15 mouse cellular contexts compared by ENCODE assay signal in the genomic region with DNA sequence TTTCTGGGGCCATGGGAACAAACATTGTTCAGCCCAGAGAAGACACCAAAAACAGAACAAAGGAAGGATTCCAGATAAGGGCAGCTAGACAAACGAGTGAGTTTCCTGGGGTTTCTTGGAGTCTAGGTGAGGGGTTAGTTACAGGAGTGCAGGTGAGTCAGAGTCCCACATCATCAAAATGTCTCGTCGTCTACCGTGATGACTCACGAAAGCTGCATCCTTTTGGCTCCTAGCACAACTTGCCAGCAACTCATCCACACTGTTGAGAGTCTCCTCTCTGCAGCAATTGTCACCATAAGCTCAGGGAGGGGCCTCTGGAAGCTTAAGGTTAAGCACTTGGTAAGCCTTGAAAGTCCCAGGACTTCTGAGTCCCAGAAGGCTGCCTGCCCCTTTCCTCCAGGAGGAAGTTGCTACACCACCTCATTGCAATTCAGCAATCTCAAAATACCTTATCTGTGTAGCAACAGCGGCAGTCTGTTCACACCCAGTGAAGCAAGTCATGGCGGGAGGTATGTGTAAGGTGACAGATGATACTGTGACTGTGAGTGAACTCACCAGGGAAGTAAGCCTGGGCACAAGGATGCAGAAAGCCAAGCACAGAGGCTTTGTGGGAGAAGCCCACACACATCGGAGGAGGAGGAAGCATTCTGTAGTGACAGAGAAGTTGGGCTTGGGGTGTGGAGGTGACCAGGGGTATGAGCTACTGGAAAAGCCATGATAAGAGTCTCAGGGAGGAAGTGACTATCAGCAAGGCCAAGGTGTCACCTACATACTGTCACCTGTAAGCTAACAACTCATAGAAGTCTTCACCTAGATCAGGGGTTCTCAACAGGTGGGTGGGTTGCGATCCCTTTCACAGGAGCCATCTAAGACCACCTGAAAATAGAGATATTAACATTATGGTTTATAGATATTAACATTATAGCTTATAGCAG. TPM values are rescaled to one million over a fixed set of nuclear protein-coding genes. Genes with fewer than 3 reads are reported as not detected.
DNase-seq lines count a peak whose midpoint lies in the region; ATAC-seq lines count a peak whose summit lies in the region.
"Had no signal": no experiment of that assay in that cellular context is flagged by ENCODE, and none has a peak within 500 bp of the region (broad histone marks: within the 10 kb centered on the region; RNA-seq: fewer than 3 reads in every experiment).

No protein-coding gene starts in this region.

- ATAC-seq in forebrain, embryonic 13.5 days = no peak
- peak; percentile 96 for ATAC-seq in erythroblast, adult 5-6 weeks (replicated peaks; ENCODE audit: low FRiP score, poor library complexity, severe bottlenecking)
- peak; percentile 98 for ATAC-seq in liver, embryonic 16.5 days (ENCODE audit: low read depth)
- ATAC-seq: midbrain, embryonic 15.5 days had no signal

- peak; percentile 11 for DNase-seq in forebrain, embryonic 10.5 days (ENCODE audit: extremely low spot score, low spot score)
- peak; percentile 56 for DNase-seq in 3T3-L1 (ENCODE audit: low read depth, low spot score)
- no peak for DNase-seq in cerebellum, adult 9-11 months
- DNase-seq in adrenal gland, postnatal 25 days = no peak
- DNase-seq in embryonic facial prominence, embryonic 10.5 days (ENCODE audit: low spot score) = no peak
- DNase-seq: kidney, postnatal 10 days; layer of hippocampus, postnatal 36 days had no signal

- no peaks in the 10 kb centered on the region for H3K9me3 ChIP-seq in forebrain, embryonic 10.5 days
- H3K9me3 ChIP-seq in forebrain, embryonic 13.5 days (replicated peaks) = no peaks in the 10 kb centered on the region
- no peaks in the 10 kb centered on the region for H3K9me3 ChIP-seq in liver, embryonic 16.5 days (replicated peaks; ENCODE audit: control insufficient read depth, low read length)
- no peaks in the 10 kb centered on the region for H3K9me3 ChIP-seq in embryonic facial prominence, embryonic 10.5 days
- H3K9me3 ChIP-seq: hindbrain, embryonic 15.5 days; midbrain, embryonic 15.5 days; neural tube, embryonic 13.5 days had no signal

- H3K4me2 ChIP-seq in forebrain, embryonic 13.5 days = no peak overlapping the region
- H3K4me2 ChIP-seq in liver, embryonic 16.5 days (ENCODE audit: low read depth, low read length) = peak overlapping the region; percentile 58
- H3K4me2 ChIP-seq: heart, embryonic 11.5 days; hindbrain, embryonic 15.5 days; midbrain, embryonic 15.5 days; neural tube, embryonic 13.5 days had no signal

- H3K36me3 ChIP-seq in forebrain, embryonic 10.5 days (replicated peaks) = no peaks in the 10 kb centered on the region
- H3K36me3 ChIP-seq in forebrain, embryonic 13.5 days (ENCODE audit: poor library complexity, severe bottlenecking) = no peaks in the 10 kb centered on the region
- no peaks in the 10 kb centered on the region for H3K36me3 ChIP-seq in liver, embryonic 16.5 days (ENCODE audit: control insufficient read depth, insufficient read depth)
- H3K36me3 ChIP-seq in embryonic facial prominence, embryonic 10.5 days (replicated peaks) = no peaks in the 10 kb centered on the region
- H3K36me3 ChIP-seq: hindbrain, embryonic 15.5 days; midbrain, embryonic 15.5 days; neural tube, embryonic 13.5 days had no signal

- H3K27ac ChIP-seq in forebrain, embryonic 10.5 days = no peak overlapping the region
- no peak overlapping the region for H3K27ac ChIP-seq in forebrain, embryonic 13.5 days
- peak overlapping the region; percentile 94 for H3K27ac ChIP-seq in liver, embryonic 16.5 days (ENCODE audit: low read length)
- no peak overlapping the region for H3K27ac ChIP-seq in embryonic facial prominence, embryonic 10.5 days (replicated peaks)
- H3K27ac ChIP-seq: hindbrain, embryonic 15.5 days; midbrain, embryonic 15.5 days; neural tube, embryonic 13.5 days had no signal

- H3K9ac ChIP-seq in forebrain, embryonic 13.5 days = no peak overlapping the region
- H3K9ac ChIP-seq in liver, embryonic 16.5 days (ENCODE audit: low read depth, low read length) = peak overlapping the region; percentile 47
- H3K9ac ChIP-seq: hindbrain, embryonic 15.5 days; midbrain, embryonic 15.5 days; neural tube, embryonic 13.5 days had no signal

- 80% methylated on average over 9 of the region's 9 CpGs for WGBS in forebrain, embryonic 10.5 days
- WGBS in forebrain, embryonic 13.5 days = 85% methylated on average over 9 of the region's 9 CpGs
- 39% methylated on average over 9 of the region's 9 CpGs for WGBS in liver, embryonic 16.5 days (ENCODE audit: insufficient replicate concordance)
- 80% methylated on average over 9 of the region's 9 CpGs for WGBS in embryonic facial prominence, embryonic 10.5 days

- no peak overlapping the region for H3K4me3 ChIP-seq in forebrain, embryonic 10.5 days
- H3K4me3 ChIP-seq in forebrain, embryonic 13.5 days = no peak overlapping the region
- peak overlapping the region; percentile 33 for H3K4me3 ChIP-seq in liver, embryonic 16.5 days (ENCODE audit: low read depth, low read length)
- no peak overlapping the region for H3K4me3 ChIP-seq in embryonic facial prominence, embryonic 10.5 days
- H3K4me3 ChIP-seq: hindbrain, embryonic 15.5 days; midbrain, embryonic 15.5 days; neural tube, embryonic 13.5 days had no signal

- no peaks in the 10 kb centered on the region for H3K4me1 ChIP-seq in forebrain, embryonic 10.5 days
- H3K4me1 ChIP-seq in forebrain, embryonic 13.5 days = no peaks in the 10 kb centered on the region
- peaks cover 36% of the 10 kb centered on the region for H3K4me1 ChIP-seq in liver, embryonic 16.5 days (ENCODE audit: control insufficient read depth, low read depth, low read length)
- H3K4me1 ChIP-seq in embryonic facial prominence, embryonic 10.5 days = no peaks in the 10 kb centered on the region
- H3K4me1 ChIP-seq: hindbrain, embryonic 15.5 days; midbrain, embryonic 15.5 days; neural tube, embryonic 13.5 days had no signal

- no peaks in the 10 kb centered on the region for H3K27me3 ChIP-seq in forebrain, embryonic 10.5 days (ENCODE audit: poor library complexity, severe bottlenecking)
- no peaks in the 10 kb centered on the region for H3K27me3 ChIP-seq in forebrain, embryonic 13.5 days
- no peaks in the 10 kb centered on the region for H3K27me3 ChIP-seq in liver, embryonic 16.5 days (ENCODE audit: control insufficient read depth, insufficient read depth, low read depth, low read length)
- H3K27me3 ChIP-seq in embryonic facial prominence, embryonic 10.5 days (replicated peaks; ENCODE audit: low read depth, poor library complexity, severe bottlenecking) = no peaks in the 10 kb centered on the region
- H3K27me3 ChIP-seq: hindbrain, embryonic 15.5 days; midbrain, embryonic 15.5 days; neural tube, embryonic 13.5 days had no signal

RNA-seq across cellular contexts. Expression of a gene that starts 20.7 kb away (rescaled TPM):
- 0.97 TPM in 1 of 2 replicates, not detected in the other for polyA plus RNA-seq in forebrain, embryonic 10.5 days (2016; fragmentation: Nextera tagmentation; extraction: Ambion mirVana)
- 0.65 and 1.8 TPM in 2 replicates for polyA plus RNA-seq in forebrain, embryonic 13.5 days (2015; fragmentation: Nextera tagmentation; extraction: Ambion mirVana)
- not detected in 2 replicates for total RNA-seq in erythroblast, adult 5-6 weeks (2015; ENCODE audit: low replicate concordance)
- total RNA-seq in erythroblast, adult 5-6 weeks (2017; ENCODE audit: low replicate concordance) = not detected in 2 replicates
- polyA plus RNA-seq in liver, embryonic 16.5 days (2015; fragmentation: Nextera tagmentation; extraction: Ambion mirVana) = 0.25 TPM in 1 of 2 replicates, not detected in the other
- 4.5 and 5.7 TPM in 2 replicates for total RNA-seq in adrenal gland, postnatal 25 days (2021)
- 0.34 and 0.99 TPM in 2 replicates for polyA plus RNA-seq in embryonic facial prominence, embryonic 10.5 days (2016; fragmentation: Nextera tagmentation; extraction: Ambion mirVana)
- total RNA-seq: layer of hippocampus, postnatal 36 days; liver, adult 2 months had no signal
- polyA plus RNA-seq: heart, embryonic 11.5 days; liver, adult 2 months; neural tube, embryonic 13.5 days had no signal

RNA-seq across cellular contexts. Expression of a gene that starts 26.3 kb away (rescaled TPM):
- 24.3 and 26.4 TPM in 2 replicates for polyA plus RNA-seq in forebrain, embryonic 10.5 days (2016; fragmentation: Nextera tagmentation; extraction: Ambion mirVana)
- 44.5 and 47.4 TPM in 2 replicates for polyA plus RNA-seq in forebrain, embryonic 13.5 days (2015; fragmentation: Nextera tagmentation; extraction: Ambion mirVana)
- 4.2 and 7.3 TPM in 2 replicates for total RNA-seq in erythroblast, adult 5-6 weeks (2015; ENCODE audit: low replicate concordance)
- total RNA-seq in erythroblast, adult 5-6 weeks (2017; ENCODE audit: low replicate concordance) = 7.4 and 12.0 TPM in 2 replicates
- 17.7 and 18.7 TPM in 2 replicates for polyA plus RNA-seq in liver, embryonic 16.5 days (2015; fragmentation: Nextera tagmentation; extraction: Ambion mirVana)
- total RNA-seq in adrenal gland, postnatal 25 days (2021) = 11.9 and 15.4 TPM in 2 replicates
- 26.6 and 28.0 TPM in 2 replicates for polyA plus RNA-seq in embryonic facial prominence, embryonic 10.5 days (2016; fragmentation: Nextera tagmentation; extraction: Ambion mirVana)

RNA-seq across cellular contexts. Expression of a gene that starts 26.5 kb away (rescaled TPM):
- polyA plus RNA-seq in forebrain, embryonic 10.5 days (2016; fragmentation: Nextera tagmentation; extraction: Ambion mirVana) = 15.3 and 24.2 TPM in 2 replicates
- 27.5 and 27.9 TPM in 2 replicates for polyA plus RNA-seq in forebrain, embryonic 13.5 days (2015; fragmentation: Nextera tagmentation; extraction: Ambion mirVana)
- total RNA-seq in erythroblast, adult 5-6 weeks (2015; ENCODE audit: low replicate concordance) = 8.6 and 10.6 TPM in 2 replicates
- 5.7 and 8.9 TPM in 2 replicates for total RNA-seq in erythroblast, adult 5-6 weeks (2017; ENCODE audit: low replicate concordance)
- polyA plus RNA-seq in liver, embryonic 16.5 days (2015; fragmentation: Nextera tagmentation; extraction: Ambion mirVana) = 15.6 and 16.7 TPM in 2 replicates
- total RNA-seq in adrenal gland, postnatal 25 days (2021) = 50.5 and 58.9 TPM in 2 replicates
- polyA plus RNA-seq in embryonic facial prominence, embryonic 10.5 days (2016; fragmentation: Nextera tagmentation; extraction: Ambion mirVana) = 17.5 and 18.8 TPM in 2 replicates

RNA-seq across cellular contexts. Expression of a gene that starts 26.7 kb away (rescaled TPM):
- 5.4 and 6.2 TPM in 2 replicates for polyA plus RNA-seq in forebrain, embryonic 10.5 days (2016; fragmentation: Nextera tagmentation; extraction: Ambion mirVana)
- polyA plus RNA-seq in forebrain, embryonic 13.5 days (2015; fragmentation: Nextera tagmentation; extraction: Ambion mirVana) = 9.1 and 10.7 TPM in 2 replicates
- total RNA-seq in erythroblast, adult 5-6 weeks (2015; ENCODE audit: low replicate concordance) = not detected in 2 replicates
- 1.9 TPM in 1 of 2 replicates, not detected in the other for total RNA-seq in erythroblast, adult 5-6 weeks (2017; ENCODE audit: low replicate concordance)
- polyA plus RNA-seq in liver, embryonic 16.5 days (2015; fragmentation: Nextera tagmentation; extraction: Ambion mirVana) = 0.49 and 0.91 TPM in 2 replicates
- 26.9 and 37.9 TPM in 2 replicates for total RNA-seq in adrenal gland, postnatal 25 days (2021)
- 12.5 and 16.7 TPM in 2 replicates for polyA plus RNA-seq in embryonic facial prominence, embryonic 10.5 days (2016; fragmentation: Nextera tagmentation; extraction: Ambion mirVana)

RNA-seq across cellular contexts. Expression of a gene that starts 42.5 kb away (rescaled TPM):
- polyA plus RNA-seq in forebrain, embryonic 10.5 days (2016; fragmentation: Nextera tagmentation; extraction: Ambion mirVana) = 42.5 and 43.0 TPM in 2 replicates
- 48.0 and 54.7 TPM in 2 replicates for polyA plus RNA-seq in forebrain, embryonic 13.5 days (2015; fragmentation: Nextera tagmentation; extraction: Ambion mirVana)
- total RNA-seq in erythroblast, adult 5-6 weeks (2015; ENCODE audit: low replicate concordance) = 47.8 and 86.3 TPM in 2 replicates
- 197 and 262 TPM in 2 replicates for total RNA-seq in erythroblast, adult 5-6 weeks (2017; ENCODE audit: low replicate concordance)
- polyA plus RNA-seq in liver, embryonic 16.5 days (2015; fragmentation: Nextera tagmentation; extraction: Ambion mirVana) = 38.2 and 40.2 TPM in 2 replicates
- 229 and 303 TPM in 2 replicates for total RNA-seq in adrenal gland, postnatal 25 days (2021)
- polyA plus RNA-seq in embryonic facial prominence, embryonic 10.5 days (2016; fragmentation: Nextera tagmentation; extraction: Ambion mirVana) = 53.1 and 53.5 TPM in 2 replicates

Comparison
In these comparisons a context has a peak if more than half of its experiments do, and no peak if none do; other contexts are left out.
1. DNase-seq: peak in forebrain, embryonic 10.5 days (single experiment) and 3T3-L1 (single experiment); none in cerebellum, adult 9-11 months (single experiment), adrenal gland, postnatal 25 days (single experiment) and embryonic facial prominence, embryonic 10.5 days (single experiment).